Mouse (Mus musculus) kidney, embryonic 14.5 days (tissue): Measurements from ENCODE around the gene Hoxa7. TPM values are rescaled to one million over a fixed set of nuclear protein-coding genes. Genes with fewer than 3 reads are reported as not detected.

Source experiments
- ATAC-seq: fragments of 200-750 bp; cut with Nextera tagmentation; 2 replicates; pipeline ENCODE4 v1.8.0; 2017; ENCODE audit warnings: moderate number of reproducible peaks, mild to moderate bottlenecking, moderate TSS enrichment, moderate library complexity; ENCODE audit not compliant: low FRiP score, low TSS enrichment
- H3K27ac ChIP-seq: fragments of 300-500 bp; sonication (generic); 2 replicates; pipeline ENCODE4 v1.5.1; 2014; ENCODE audit warnings: low read depth, mild to moderate bottlenecking, low read length, moderate library complexity, mixed read lengths
- H3K27me3 ChIP-seq: fragments of 300-500 bp; sonication (generic); 2 replicates; pipeline ENCODE4 v1.6.1; 2014; ENCODE audit warnings: mild to moderate bottlenecking, low read length; ENCODE audit not compliant: control insufficient read depth, insufficient read depth
- H3K36me3 ChIP-seq: fragments of 300-500 bp; sonication (generic); 2 replicates; pipeline ENCODE4 v1.6.1; 2014; ENCODE audit warnings: low read length, mixed read lengths; ENCODE audit not compliant: control insufficient read depth, insufficient read depth
- H3K4me1 ChIP-seq: fragments of 300-500 bp; sonication (generic); 2 replicates; pipeline ENCODE4 v1.6.1; 2014; ENCODE audit warnings: low read length, mixed read lengths; ENCODE audit not compliant: control insufficient read depth, insufficient read depth
- H3K4me2 ChIP-seq: fragments of 300-500 bp; sonication (generic); replicated peaks from 2 replicates; pipeline ENCODE4 v1.6.1; 2014; ENCODE audit warnings: low read depth, mild to moderate bottlenecking, low read length
- H3K4me3 ChIP-seq: fragments of 300-500 bp; sonication (generic); 2 replicates; pipeline ENCODE4 v1.5.1; 2014; ENCODE audit warnings: mild to moderate bottlenecking, low read length
- H3K9ac ChIP-seq: fragments of 300-500 bp; sonication (generic); 2 replicates; pipeline ENCODE4 v1.6.1; 2014; ENCODE audit warnings: low read depth, mild to moderate bottlenecking, low read length, moderate library complexity
- H3K9me3 ChIP-seq: fragments of 300-500 bp; sonication (generic); 2 replicates; pipeline ENCODE4 v1.6.1; 2016; ENCODE audit warnings: low read length; ENCODE audit not compliant: control insufficient read depth
- WGBS: fragments of 180-500 bp; shearing (Covaris S2); extraction: QIAGEN DNeasy Blood & Tissue Kit; methylation state at CpG from one replicate; pipeline ENCODE4 v1.1.7; 2014; 5-methylcytosine and 5-hydroxymethylcytosine counted together
- polyA plus RNA-seq: library from polyadenylated mRNA; unstranded; fragments of >200 nt; fragmentation: Nextera tagmentation; extraction: Ambion mirVana; gene quantifications from 2 replicates; pipeline ENCODE4 v1.2.1, GENCODE M21; 2014

Hoxa7 gene
- polyA plus RNA-seq, 1 experiment from 2014 or later = 19.1 TPM

DNA sequence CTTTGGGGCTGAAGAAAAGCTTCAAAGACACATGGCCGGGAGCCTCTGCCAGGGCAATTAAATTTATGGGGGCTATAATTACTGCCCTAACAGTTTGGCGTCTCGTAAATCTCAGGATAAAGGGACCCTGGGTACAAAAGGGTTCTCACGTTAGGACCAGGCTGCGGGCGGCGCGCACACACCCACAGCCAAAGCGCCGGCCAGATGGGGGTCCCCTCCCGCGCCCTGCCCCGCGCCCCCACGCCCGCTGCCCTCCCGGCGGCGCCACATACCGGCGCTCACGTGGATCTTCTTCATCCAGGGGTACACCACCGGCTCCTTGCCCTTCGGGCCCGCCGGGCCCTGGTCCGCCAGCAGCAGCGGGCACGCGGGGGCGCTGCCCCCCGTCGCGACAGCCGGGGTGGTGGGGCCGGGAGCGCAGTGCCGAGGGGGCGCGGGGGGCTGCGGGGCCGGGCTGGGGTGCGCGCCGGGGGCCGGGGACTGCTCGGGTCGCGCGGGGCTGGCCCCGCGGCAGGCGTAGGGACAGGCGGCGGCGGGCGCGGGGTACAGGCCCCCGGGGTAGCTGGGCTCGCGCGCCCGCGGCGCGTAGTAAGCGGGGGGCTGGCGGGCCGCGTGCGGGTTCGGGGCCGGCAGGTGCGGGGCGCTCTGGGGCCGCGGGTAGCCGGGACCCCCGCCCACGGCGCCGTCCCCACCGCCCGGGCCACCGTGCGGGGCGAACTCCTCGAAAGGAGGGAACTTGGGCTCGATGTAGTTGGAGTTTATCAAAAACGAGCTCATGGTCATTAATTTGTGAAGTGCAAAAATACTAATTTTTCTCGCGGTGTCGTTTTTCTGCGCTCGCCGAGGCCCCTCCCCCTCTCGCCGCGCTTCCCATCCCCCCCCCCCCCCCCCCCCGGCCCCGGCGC, 30.5 kb downstream of the Hoxa7 start, which contains the start of gene Hoxa4:
TSS of gene Hoxa4 (minus strand) at position 848 of the 905 bp plus-strand sequence.
- Histone ChIP-seq H3K9ac (peak within 1 kb of the TSS; percentile 88), H3K4me3 (peak within 1 kb of the TSS; percentile 57), H3K27me3 (no peaks in the 10 kb centered on the region), H3K4me1 (peaks cover 65% of the 10 kb centered on the region), H3K9me3 (no peaks in the 10 kb centered on the region), H3K4me2 (peak within 1 kb of the TSS; percentile 97), H3K27ac (peak within 1 kb of the TSS; percentile 95), H3K36me3 (peaks cover 16% of the 10 kb centered on the region; the same call in 1 of the 2 replicates)
- ATAC-seq = peak; percentile 75
- under 1% methylated on average over 69 of the region's 102 CpGs for WGBS

DNA sequence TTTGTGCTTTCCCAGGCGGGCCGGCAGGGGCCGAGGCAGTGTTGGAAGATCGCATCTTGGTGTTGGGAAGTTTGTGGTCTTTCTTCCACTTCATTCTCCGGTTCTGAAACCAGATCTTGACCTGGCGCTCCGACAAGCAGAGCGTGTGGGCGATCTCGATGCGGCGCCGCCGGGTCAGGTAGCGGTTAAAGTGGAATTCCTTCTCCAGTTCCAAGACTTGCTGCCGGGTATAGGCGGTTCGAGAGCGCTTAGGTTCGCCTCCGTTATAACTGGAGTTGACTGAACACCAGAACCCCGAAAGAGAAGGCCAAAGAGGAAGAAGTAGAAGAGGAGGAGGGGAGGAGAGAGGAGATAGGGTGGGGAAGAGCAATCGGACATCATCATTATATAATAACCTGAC, 31.2 kb downstream of the Hoxa7 start:
- WGBS = 2% methylated on average over 23 of the region's 23 CpGs
- H3K4me1 ChIP-seq = peaks cover 65% of the 10 kb centered on the region

GRCm38 (mm10) chr6:52189909-52190308, 31.7 kb downstream of the Hoxa7 start:
- H3K4me2 ChIP-seq = peak overlapping the region; percentile 97
- H3K27me3 ChIP-seq = no peaks in the 10 kb centered on the region
- peaks cover 20% of the 10 kb centered on the region; the same call in 1 of the 2 replicates for H3K36me3 ChIP-seq
- no peak for ATAC-seq
- WGBS = 19% methylated on average over 8 of the region's 8 CpGs
- H3K27ac ChIP-seq = peak overlapping the region; percentile 95
- peaks cover 66% of the 10 kb centered on the region for H3K4me1 ChIP-seq
- H3K9ac ChIP-seq = peak overlapping the region; percentile 88
- H3K4me3 ChIP-seq = peak overlapping the region; percentile 57; the same call in 1 of the 2 replicates
- no peaks in the 10 kb centered on the region for H3K9me3 ChIP-seq

More for the DNA sequence above, 31.2 kb downstream of the Hoxa7 start:
- Histone ChIP-seq H3K9ac (peak overlapping the region; percentile 88), H3K27me3 (no peaks in the 10 kb centered on the region), H3K4me3 (peak overlapping the region; percentile 57), H3K27ac (peak overlapping the region; percentile 95), H3K4me2 (peak overlapping the region; percentile 97), H3K9me3 (no peaks in the 10 kb centered on the region), H3K36me3 (peaks cover 20% of the 10 kb centered on the region; the same call in 1 of the 2 replicates)
- no peak for ATAC-seq

DNA sequence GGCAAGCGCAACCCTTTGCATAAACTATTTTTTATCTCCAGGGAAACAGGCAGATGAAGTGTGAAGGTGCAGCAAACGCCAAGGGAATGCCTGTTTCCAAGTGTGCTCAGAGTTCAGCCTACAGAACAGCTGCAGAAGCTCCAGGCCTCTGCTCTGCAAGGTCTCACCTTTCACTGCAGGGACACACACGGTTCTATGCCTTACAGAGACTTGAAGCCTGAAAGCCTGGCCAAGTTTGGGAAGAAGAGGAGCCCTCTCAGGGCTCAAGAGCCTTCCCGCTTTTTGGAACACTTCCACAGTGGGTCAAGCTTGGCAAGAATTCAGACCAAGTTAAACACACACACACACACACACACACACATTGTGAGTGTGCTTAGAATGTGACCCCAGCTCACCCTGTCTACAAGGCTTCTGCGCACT, 32.5 kb downstream of the Hoxa7 start:
- WGBS = 25% methylated on average over 5 of the region's 5 CpGs
- Histone ChIP-seq H3K9me3 (no peaks in the 10 kb centered on the region), H3K36me3 (peaks cover 20% of the 10 kb centered on the region; the same call in 1 of the 2 replicates), H3K27me3 (no peaks in the 10 kb centered on the region), H3K9ac (no peak overlapping the region), H3K4me2 (0 out of 2 replicates have a peak overlapping the region, but pooled peaks have one; percentile 1), H3K4me3 (no peak overlapping the region), H3K4me1 (peaks cover 66% of the 10 kb centered on the region), H3K27ac (peak overlapping the region; percentile 95; the same call in 1 of the 2 replicates)
- no peak for ATAC-seq

GRCm38 (mm10) chr6:52186500-52186899, 35.2 kb downstream of the Hoxa7 start:
- peak overlapping the region; percentile 24; the same call in 1 of the 2 replicates for H3K27ac ChIP-seq
- H3K4me1 ChIP-seq = peaks cover 72% of the 10 kb centered on the region
- 64% methylated on average over 1 of the region's 1 CpGs for WGBS
- no peak for ATAC-seq
- H3K27me3 ChIP-seq = no peaks in the 10 kb centered on the region
- H3K4me3 ChIP-seq = no peak overlapping the region
- peaks cover 24% of the 10 kb centered on the region; the same call in 1 of the 2 replicates for H3K36me3 ChIP-seq
- no peak overlapping the region for H3K9ac ChIP-seq
- no peaks in the 10 kb centered on the region for H3K9me3 ChIP-seq
- no peak overlapping the region for H3K4me2 ChIP-seq

DNA sequence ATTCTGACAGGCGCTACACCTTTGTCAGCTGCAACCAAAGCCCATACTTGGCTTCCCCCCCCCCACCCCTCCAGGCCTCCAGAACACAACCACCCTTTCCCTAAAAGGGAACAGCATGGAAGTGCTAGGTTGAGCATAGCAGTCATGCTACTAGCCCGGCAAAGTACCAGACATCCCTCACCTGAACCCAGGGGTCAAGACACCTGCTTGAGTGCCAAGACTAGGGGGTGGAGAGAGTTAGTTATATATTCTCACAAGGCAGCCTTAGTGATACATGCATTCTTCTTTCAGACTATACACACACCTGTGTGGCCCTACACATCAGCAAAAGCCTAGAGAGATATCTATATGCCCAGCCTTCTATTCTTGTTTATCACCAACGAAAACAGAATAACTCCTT, 35.8 kb downstream of the Hoxa7 start:
- 30% methylated on average over 3 of the region's 3 CpGs for WGBS
- Histone ChIP-seq H3K27ac (peak overlapping the region; percentile 94; the same call in 1 of the 2 replicates), H3K9ac (peak overlapping the region; percentile 24; the same call in 1 of the 2 replicates), H3K9me3 (no peaks in the 10 kb centered on the region), H3K4me2 (peak overlapping the region; percentile 25; the same call in 1 of the 2 replicates), H3K27me3 (no peaks in the 10 kb centered on the region), H3K4me3 (no peak overlapping the region), H3K4me1 (peaks cover 79% of the 10 kb centered on the region), H3K36me3 (peaks cover 29% of the 10 kb centered on the region; the same call in 1 of the 2 replicates)
- ATAC-seq = no peak

DNA sequence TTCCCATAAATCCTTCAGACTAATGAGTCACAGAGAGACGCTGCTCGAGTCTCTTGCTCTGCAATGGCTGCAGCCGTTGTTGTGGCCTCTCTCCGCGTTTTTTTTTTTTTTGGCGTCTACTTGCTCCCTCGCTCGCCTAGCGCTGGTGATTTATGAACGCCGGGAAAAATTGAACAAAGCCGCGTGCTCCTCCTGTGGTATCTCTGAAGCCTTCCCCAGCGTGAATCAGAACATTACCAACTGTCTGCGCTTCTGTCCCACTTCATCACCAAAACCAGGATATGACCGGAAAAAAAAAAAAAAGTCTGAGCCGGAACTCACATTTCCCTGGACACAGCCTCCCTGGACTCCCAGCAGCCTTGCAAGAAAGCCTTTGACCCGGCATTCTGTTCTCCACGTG, 36.4 kb downstream of the Hoxa7 start:
- H3K9ac ChIP-seq = peak overlapping the region; percentile 24; the same call in 1 of the 2 replicates
- peaks cover 29% of the 10 kb centered on the region; the same call in 1 of the 2 replicates for H3K36me3 ChIP-seq
- H3K9me3 ChIP-seq = no peaks in the 10 kb centered on the region
- H3K4me3 ChIP-seq = no peak overlapping the region
- no peak for ATAC-seq
- H3K4me1 ChIP-seq = peaks cover 79% of the 10 kb centered on the region
- H3K27me3 ChIP-seq = no peaks in the 10 kb centered on the region
- 2% methylated on average over 19 of the region's 19 CpGs for WGBS
- H3K4me2 ChIP-seq = peak overlapping the region; percentile 25
- peak overlapping the region; percentile 94; the same call in 1 of the 2 replicates for H3K27ac ChIP-seq

- 21% methylated on average over 6 of the region's 6 CpGs for WGBS
- Histone ChIP-seq H3K4me3 (no peak overlapping the region), H3K9me3 (no peaks in the 10 kb centered on the region), H3K36me3 (peaks cover 26% of the 10 kb centered on the region; the same call in 1 of the 2 replicates), H3K4me2 (peak overlapping the region; percentile 25; the same call in 1 of the 2 replicates), H3K27ac (peak overlapping the region; percentile 94), H3K4me1 (peaks cover 79% of the 10 kb centered on the region), H3K27me3 (no peaks in the 10 kb centered on the region), H3K9ac (peak overlapping the region; percentile 13; the same call in 1 of the 2 replicates)
- ATAC-seq = no peak
These were observed 37.0 kb downstream of the Hoxa7 start for GRCm38 (mm10) chr6:52184668-52185067.
